Mouse (Mus musculus) liver, embryonic 14.5 days (tissue): Measurements from ENCODE around the gene Snrnp25.

Source experiments
- CTCF ChIP-seq: IDR thresholded peaks from 2 replicates; pipeline ENCODE4 v1.5.1; 2016; ENCODE audit warnings: antibody characterized with exemption, low read depth, control low read depth
- EP300 ChIP-seq: IDR thresholded peaks from 2 replicates; pipeline ENCODE4 v1.6.1; 2016; ENCODE audit warnings: antibody characterized with exemption, low read depth

DNA sequence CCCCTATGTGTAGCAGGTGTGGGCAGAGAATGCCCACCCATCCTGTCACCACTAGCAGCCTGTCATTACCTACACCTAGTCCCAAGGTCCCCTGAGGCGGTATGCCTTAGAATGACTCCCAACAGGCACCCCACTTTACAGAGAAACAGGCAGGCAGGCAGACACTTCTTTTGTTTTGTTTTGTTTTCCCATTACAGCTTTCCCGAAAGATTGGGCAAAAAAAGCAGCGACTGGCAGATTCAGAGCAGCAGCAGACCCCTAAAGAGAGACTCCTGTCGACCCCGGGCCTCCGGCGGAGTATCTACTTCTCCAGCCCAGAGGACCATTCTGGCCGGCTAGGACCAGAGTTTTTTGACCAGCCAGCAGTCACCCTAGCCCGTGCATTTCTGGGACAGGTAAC, 22.3 kb downstream of the Snrnp25 start:
- no peak for TF ChIP-seq CTCF
- no peak for TF ChIP-seq EP300
